Mouse (Mus musculus) testis, adult 2 months (tissue): ENCODE results near the gene Znhit6. TPM values are rescaled to one million over a fixed set of nuclear protein-coding genes. Genes with fewer than 3 reads are reported as not detected.

Experiments
- H3K27ac ChIP-seq: fragments of 200-500 bp; 2 replicates; pipeline ENCODE4 v1.5.1; 2012; ENCODE audit warnings: low read depth, low read length; ENCODE audit not compliant: control insufficient read depth, insufficient read depth
- H3K27me3 ChIP-seq: fragments of 200-500 bp; 2 replicates; pipeline ENCODE4 v1.6.1; 2012; ENCODE audit warnings: mild to moderate bottlenecking, low read length, moderate library complexity; ENCODE audit not compliant: control insufficient read depth, insufficient read depth
- H3K36me3 ChIP-seq: fragments of 200-500 bp; 2 replicates; pipeline ENCODE4 v1.6.1; 2012; ENCODE audit warnings: mild to moderate bottlenecking, low read length; ENCODE audit not compliant: control insufficient read depth, insufficient read depth
- H3K4me1 ChIP-seq: fragments of 200-500 bp; 2 replicates; pipeline ENCODE4 v1.6.1; 2012; ENCODE audit warnings: low read length; ENCODE audit not compliant: control insufficient read depth, insufficient read depth
- H3K4me3 ChIP-seq: fragments of 200-500 bp; 2 replicates; pipeline ENCODE4 v1.5.1; 2012; ENCODE audit warnings: low read depth, mild to moderate bottlenecking, low read length, moderate library complexity, mixed read lengths; ENCODE audit not compliant: control insufficient read depth
- CTCF ChIP-seq: fragments of 200-500 bp; IDR thresholded peaks from 2 replicates; pipeline ENCODE4 v1.5.1; 2012; ENCODE audit warnings: low read depth, mild to moderate bottlenecking, inconsistent platforms, low read length, moderate library complexity; ENCODE audit not compliant: control insufficient read depth, insufficient read depth, insufficient replicate concordance
- POLR2A ChIP-seq: fragments of 200-500 bp; IDR thresholded peaks from 2 replicates; pipeline ENCODE4 v1.6.1; 2012; ENCODE audit warnings: low read depth, mild to moderate bottlenecking, inconsistent platforms, low read length, moderate library complexity; ENCODE audit not compliant: control insufficient read depth
- polyA plus RNA-seq: library from polyadenylated mRNA; depleted of rRNA; stranded (reverse); fragments of >200 nt; gene quantifications from 2 replicates; pipeline ENCODE4 v1.2.3, GENCODE M21; 2012

The Znhit6 gene
- polyA plus RNA-seq, 1 experiment, result 10.2 TPM

GRCm38 (mm10) chr3:145560117-145560516, 15.9 kb upstream of the Znhit6 start:
- TF ChIP-seq CTCF, result no peak
- no peak for TF ChIP-seq POLR2A
- Histone ChIP-seq H3K4me1 (no peaks in the 10 kb centered on the region), H3K36me3 (no peaks in the 10 kb centered on the region), H3K27ac (no peak overlapping the region), H3K27me3 (no peaks in the 10 kb centered on the region), H3K4me3 (no peak overlapping the region)

GRCm38 (mm10) chr3:145574468-145574867, 1.5 kb upstream of the Znhit6 start:
- no peaks in the 10 kb centered on the region for H3K27me3 ChIP-seq
- H3K27ac ChIP-seq, result no peak overlapping the region
- TF ChIP-seq CTCF, result no peak
- no peak for TF ChIP-seq POLR2A
- peaks cover 2% of the 10 kb centered on the region; the same call in 1 of the 2 replicates for H3K36me3 ChIP-seq
- H3K4me1 ChIP-seq, result peaks cover 3% of the 10 kb centered on the region
- H3K4me3 ChIP-seq, result no peak overlapping the region

GRCm38 (mm10) chr3:145575340-145575739, 665 bp upstream of the Znhit6 start:
- peaks cover 2% of the 10 kb centered on the region; the same call in 1 of the 2 replicates for H3K36me3 ChIP-seq
- H3K27ac ChIP-seq, result no peak overlapping the region
- H3K4me1 ChIP-seq, result peaks cover 3% of the 10 kb centered on the region
- TF ChIP-seq CTCF, result no peak
- TF ChIP-seq POLR2A, result no peak
- H3K27me3 ChIP-seq, result no peaks in the 10 kb centered on the region
- no peak overlapping the region for H3K4me3 ChIP-seq

- Histone ChIP-seq H3K36me3 (peaks cover 2% of the 10 kb centered on the region; the same call in 1 of the 2 replicates), H3K4me1 (peaks cover 3% of the 10 kb centered on the region), H3K27ac (peak overlapping the region; percentile 77), H3K4me3 (peak overlapping the region; percentile 99), H3K27me3 (no peaks in the 10 kb centered on the region)
- TF ChIP-seq CTCF, result no peak
- TF ChIP-seq POLR2A, result no peak
These were observed 447 bp downstream of the Znhit6 start for GRCm38 (mm10) chr3:145576482-145576822.

- Histone ChIP-seq H3K36me3 (peaks cover 2% of the 10 kb centered on the region; the same call in 1 of the 2 replicates), H3K4me3 (peak overlapping the region; percentile 99), H3K27ac (no peak overlapping the region), H3K4me1 (peaks cover 3% of the 10 kb centered on the region), H3K27me3 (no peaks in the 10 kb centered on the region)
- TF ChIP-seq CTCF, result no peak
- no peak for TF ChIP-seq POLR2A
These were observed 871 bp downstream of the Znhit6 start for GRCm38 (mm10) chr3:145576876-145577275.

GRCm38 (mm10) chr3:145583043-145583442, 7.0 kb downstream of the Znhit6 start:
- Histone ChIP-seq H3K27me3 (no peaks in the 10 kb centered on the region), H3K4me1 (no peaks in the 10 kb centered on the region), H3K4me3 (no peak overlapping the region), H3K36me3 (peaks cover 2% of the 10 kb centered on the region; the same call in 1 of the 2 replicates), H3K27ac (no peak overlapping the region)
- TF ChIP-seq CTCF (no peak), POLR2A (no peak)

GRCm38 (mm10) chr3:145583522-145584200, 7.7 kb downstream of the Znhit6 start:
- TF ChIP-seq POLR2A (no peak), CTCF (no peak)
- H3K4me1 ChIP-seq, result no peaks in the 10 kb centered on the region
- H3K4me3 ChIP-seq, result no peak overlapping the region
- no peaks in the 10 kb centered on the region; the same call in 1 of the 2 replicates for H3K36me3 ChIP-seq
- H3K27me3 ChIP-seq, result no peaks in the 10 kb centered on the region
- no peak overlapping the region for H3K27ac ChIP-seq

- no peak overlapping the region for H3K4me3 ChIP-seq
- H3K27me3 ChIP-seq, result no peaks in the 10 kb centered on the region
- no peak for TF ChIP-seq CTCF
- TF ChIP-seq POLR2A, result no peak
- no peak overlapping the region for H3K27ac ChIP-seq
- H3K36me3 ChIP-seq, result peaks cover 1% of the 10 kb centered on the region; the same call in 1 of the 2 replicates
- no peaks in the 10 kb centered on the region for H3K4me1 ChIP-seq
These were observed 14.6 kb downstream of the Znhit6 start for GRCm38 (mm10) chr3:145590562-145590961.
